Mouse (Mus musculus) liver, embryonic 14.5 days (tissue): Measurements from ENCODE around the gene Gmds. TPM values are rescaled to one million over a fixed set of nuclear protein-coding genes. Genes with fewer than 3 reads are reported as not detected.

Experiments used
- ATAC-seq: fragments of 200-750 bp; cut with Nextera tagmentation; 2 replicates; pipeline ENCODE4 v1.8.0; 2017; ENCODE audit warnings: moderate number of reproducible peaks, mild to moderate bottlenecking, moderate library complexity; ENCODE audit not compliant: insufficient read depth
- DNase-seq, 3 experiments: peaks; one replicate each; pipeline ENCODE4 v3.0.0-alpha.2; 2012 to 2013; ENCODE audit warnings: low read depth in 3 of 3, low spot score in 3 of 3
- H3K27ac ChIP-seq: fragments of 300-500 bp; sonication (generic); 2 replicates; pipeline ENCODE4 v1.5.1; 2014; ENCODE audit warnings: moderate library complexity, mild to moderate bottlenecking, control low read depth, inconsistent platforms
- H3K27me3 ChIP-seq: fragments of 300-500 bp; sonication (generic); 2 replicates; pipeline ENCODE4 v1.6.1; 2014; ENCODE audit warnings: mild to moderate bottlenecking, low read length, moderate library complexity; ENCODE audit not compliant: control insufficient read depth, insufficient read depth
- H3K36me3 ChIP-seq: fragments of 300-500 bp; sonication (generic); replicated peaks from 2 replicates; pipeline ENCODE4 v1.6.1; 2014; ENCODE audit warnings: low read depth; ENCODE audit not compliant: control insufficient read depth, insufficient read depth
- H3K4me1 ChIP-seq, 2 experiments: fragments of 200-500 bp in 1 of 2; fragments of 300-500 bp in 1 of 2; sonication (generic) in 1 of 2; replicated peaks; 2 replicates each; pipeline ENCODE4 v1.6.1; 2012 to 2014; ENCODE audit warnings: antibody characterized with exemption in 1 of 2, inconsistent platforms in 1 of 2, low read length in 1 of 2; ENCODE audit not compliant: control insufficient read depth in 2 of 2, insufficient read depth in 2 of 2
- H3K4me2 ChIP-seq: fragments of 300-500 bp; sonication (generic); 2 replicates; pipeline ENCODE4 v1.6.1; 2014; ENCODE audit warnings: low read depth, mild to moderate bottlenecking, control low read depth, moderate library complexity
- H3K4me3 ChIP-seq, 2 experiments: fragments of 200-500 bp in 1 of 2; fragments of 300-500 bp in 1 of 2; sonication (generic) in 1 of 2; 2 replicates each; pipeline ENCODE4 v1.5.1; 2012 to 2014; ENCODE audit warnings: low read depth in 2 of 2, low read length in 2 of 2, mild to moderate bottlenecking in 2 of 2, control low read depth in 1 of 2, inconsistent platforms in 1 of 2, moderate library complexity in 1 of 2; ENCODE audit not compliant: insufficient read depth in 1 of 2
- H3K9ac ChIP-seq: fragments of 300-500 bp; sonication (generic); replicated peaks from 2 replicates; pipeline ENCODE4 v1.6.1; 2014; ENCODE audit warnings: mild to moderate bottlenecking, control low read depth, moderate library complexity
- H3K9me3 ChIP-seq: fragments of 300-500 bp; sonication (generic); 2 replicates; pipeline ENCODE4 v1.6.1; 2016; ENCODE audit warnings: low read length, mixed read lengths; ENCODE audit not compliant: control insufficient read depth
- CTCF ChIP-seq: IDR thresholded peaks from 2 replicates; pipeline ENCODE4 v1.5.1; 2016; ENCODE audit warnings: antibody characterized with exemption, low read depth, control low read depth
- EP300 ChIP-seq: IDR thresholded peaks from 2 replicates; pipeline ENCODE4 v1.6.1; 2016; ENCODE audit warnings: antibody characterized with exemption, low read depth
- WGBS: fragments of 180-500 bp; shearing (Covaris S2); extraction: QIAGEN DNeasy Blood & Tissue Kit; methylation state at CpG from one replicate; pipeline ENCODE4 v1.1.7; 2014; ENCODE audit not compliant: insufficient replicate concordance; 5-methylcytosine and 5-hydroxymethylcytosine counted together
- polyA plus RNA-seq, 2 experiments: library from polyadenylated mRNA; depleted of rRNA in 1 of 2; stranded (reverse) in 1 of 2; unstranded in 1 of 2; fragments of >200 nt; fragmentation: Nextera tagmentation in 1 of 2; extraction: Ambion mirVana in 1 of 2; gene quantifications; 2 replicates each; pipeline versions ENCODE4 v1.2.1 to v1.2.3; 2012 to 2014

Gmds gene
- polyA plus RNA-seq, 2 experiments = 3.7 to 7.4 TPM

GRCm38 (mm10) chr13:31874427-31874826 is 464.1 kb downstream of the Gmds start:
- Histone ChIP-seq H3K4me2 (no peak overlapping the region), H3K36me3 (no peaks in the 10 kb centered on the region), H3K9me3 (no peaks in the 10 kb centered on the region), H3K27ac (no peak overlapping the region), H3K9ac (no peak overlapping the region), H3K4me1 (no peaks in the 10 kb centered on the region), H3K27me3 (no peaks in the 10 kb centered on the region), H3K4me3 (no peak overlapping the region)
- TF ChIP-seq CTCF = no peak
- no peak for TF ChIP-seq EP300
- ATAC-seq (no peak), DNase-seq (no peak)
- 65% methylated on average over 3 of the region's 3 CpGs for WGBS

- H3K4me3 ChIP-seq = no peak overlapping the region
- H3K4me2 ChIP-seq = no peak overlapping the region
- DNase-seq (no peak), ATAC-seq (no peak)
- H3K27me3 ChIP-seq = no peaks in the 10 kb centered on the region
- no peaks in the 10 kb centered on the region for H3K4me1 ChIP-seq
- WGBS = 73% methylated on average over 1 of the region's 1 CpGs
- TF ChIP-seq EP300 (no peak), CTCF (no peak)
- no peaks in the 10 kb centered on the region for H3K9me3 ChIP-seq
- no peaks in the 10 kb centered on the region for H3K36me3 ChIP-seq
- H3K9ac ChIP-seq = no peak overlapping the region
- no peak overlapping the region for H3K27ac ChIP-seq
Measured at GRCm38 (mm10) chr13:31873269-31873668, 465.3 kb downstream of the Gmds start.

DNA sequence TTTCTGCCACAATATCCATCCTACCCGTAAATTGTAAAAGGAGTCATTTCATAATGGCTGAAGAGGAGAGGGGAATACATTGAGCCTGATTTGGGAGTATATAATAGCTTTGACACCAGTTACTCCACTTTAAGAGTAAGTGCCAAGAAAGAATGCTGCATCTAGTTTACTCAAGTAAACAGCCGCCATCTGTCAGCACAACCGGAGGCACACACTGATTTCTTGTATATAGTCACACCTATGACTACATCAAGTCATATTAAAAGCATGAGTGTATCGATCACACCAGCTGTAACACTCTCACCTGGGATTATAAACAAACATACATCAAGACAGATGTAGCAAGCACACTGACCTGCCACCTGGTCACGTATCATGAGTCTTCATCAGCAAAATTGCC is 473.8 kb downstream of the Gmds start:
- no peak overlapping the region for H3K4me2 ChIP-seq
- no peak overlapping the region for H3K4me3 ChIP-seq
- H3K9ac ChIP-seq = no peak overlapping the region
- no peaks in the 10 kb centered on the region for H3K27me3 ChIP-seq
- H3K4me1 ChIP-seq = no peaks in the 10 kb centered on the region
- H3K27ac ChIP-seq = no peak overlapping the region
- no peaks in the 10 kb centered on the region for H3K36me3 ChIP-seq
- ATAC-seq (no peak), DNase-seq (no peak)
- WGBS = 72% methylated on average over 5 of the region's 5 CpGs
- H3K9me3 ChIP-seq = no peaks in the 10 kb centered on the region
- TF ChIP-seq EP300 (no peak), CTCF (no peak)

DNA sequence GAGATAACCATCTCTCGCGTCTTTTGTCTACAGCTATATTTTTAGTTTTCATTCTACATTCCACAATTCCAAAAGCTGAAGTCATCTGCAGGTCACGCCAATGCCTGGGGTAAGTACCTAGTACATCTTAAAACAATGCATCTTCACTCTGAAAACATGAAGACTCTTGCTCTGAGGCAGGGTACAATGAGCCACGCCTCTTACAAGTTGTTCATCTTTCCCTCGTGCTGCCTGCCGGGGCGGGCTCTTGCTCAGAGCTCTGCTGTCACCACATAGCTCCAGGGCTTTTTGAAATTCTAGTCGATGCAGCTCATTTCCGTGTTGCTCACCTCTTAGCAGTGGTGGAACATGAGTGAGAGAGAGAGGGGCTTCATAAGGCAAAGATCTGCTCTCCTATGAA is 475.1 kb downstream of the Gmds start:
- no peaks in the 10 kb centered on the region for H3K9me3 ChIP-seq
- H3K4me1 ChIP-seq = no peaks in the 10 kb centered on the region
- no peak for TF ChIP-seq CTCF
- no peak for TF ChIP-seq EP300
- no peak overlapping the region for H3K9ac ChIP-seq
- no peak overlapping the region for H3K27ac ChIP-seq
- H3K4me2 ChIP-seq = no peak overlapping the region
- WGBS = 62% methylated on average over 9 of the region's 9 CpGs
- no peaks in the 10 kb centered on the region for H3K36me3 ChIP-seq
- DNase-seq (no peak), ATAC-seq (no peak)
- H3K27me3 ChIP-seq = no peaks in the 10 kb centered on the region
- H3K4me3 ChIP-seq = no peak overlapping the region

DNA sequence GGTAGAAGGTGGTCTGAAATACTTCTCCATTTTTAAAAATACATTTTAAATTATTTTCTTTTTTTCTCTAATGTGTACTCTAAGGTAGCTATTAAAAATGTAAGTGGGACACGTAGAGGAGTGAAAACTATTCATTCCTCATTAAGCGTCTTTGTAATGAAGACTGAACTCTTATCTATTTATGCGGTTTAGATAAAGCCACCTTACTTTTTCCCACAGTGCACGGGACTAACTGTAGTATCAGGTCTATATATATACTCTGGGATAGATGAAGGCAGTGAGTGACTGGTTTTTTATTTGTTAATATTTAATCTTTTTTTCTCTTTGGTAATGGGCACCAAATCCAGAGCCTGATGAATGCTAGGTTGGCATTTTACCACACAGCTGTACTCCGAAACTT is 478.3 kb downstream of the Gmds start:
- H3K4me1 ChIP-seq = no peaks in the 10 kb centered on the region
- no peaks in the 10 kb centered on the region for H3K9me3 ChIP-seq
- ATAC-seq (no peak), DNase-seq (no peak)
- no peaks in the 10 kb centered on the region for H3K36me3 ChIP-seq
- TF ChIP-seq EP300 = no peak
- TF ChIP-seq CTCF = no peak
- WGBS = 47% methylated on average over 5 of the region's 5 CpGs
- H3K4me3 ChIP-seq = no peak overlapping the region
- H3K9ac ChIP-seq = no peak overlapping the region
- H3K27ac ChIP-seq = no peak overlapping the region
- H3K4me2 ChIP-seq = no peak overlapping the region
- no peaks in the 10 kb centered on the region for H3K27me3 ChIP-seq
